Comparison of ENCODE assay signal across 10 mouse cellular contexts in genomic region chr10:27233577-27233976, GRCm38 (mm10).
"Had no signal": no experiment of that assay in that cellular context is flagged by ENCODE, and none has a peak within 500 bp of the region (broad histone marks: within the 10 kb centered on the region; RNA-seq: fewer than 3 reads in every experiment).

No protein-coding gene starts in this region.

- H3K4me2 ChIP-seq: liver, embryonic 13.5 days; midbrain, embryonic 11.5 days had no signal

- H3K36me3 ChIP-seq: liver, embryonic 13.5 days had no signal

- H3K4me1 ChIP-seq: liver, embryonic 13.5 days had no signal

- DNase-seq: kidney, postnatal 14 days; kidney, postnatal 4 days; liver, embryonic 13.5 days; lung, adult 2 months; lung, postnatal 14 days; lung, postnatal 4 days; midbrain, embryonic 14.5 days; thymus, adult 18-20 months; thymus, postnatal 36 days had no signal

- H3K9me3 ChIP-seq: liver, embryonic 13.5 days had no signal

- H3K4me3 ChIP-seq: liver, embryonic 13.5 days had no signal

- H3K27ac ChIP-seq: liver, embryonic 13.5 days had no signal

- H3K9ac ChIP-seq: liver, embryonic 13.5 days had no signal

- H3K27me3 ChIP-seq: liver, embryonic 13.5 days had no signal
